Mouse (Mus musculus) gonadal fat pad, adult 2 months (tissue): ENCODE results near the gene Spa17. TPM values are rescaled to one million over a fixed set of nuclear protein-coding genes. Genes with fewer than 3 reads are reported as not detected.

Source experiments
- DNase-seq: peaks from one replicate; pipeline ENCODE4 v3.0.0-alpha.2; 2012; ENCODE audit warnings: low read depth
- polyA plus RNA-seq: library from polyadenylated mRNA; depleted of rRNA; stranded (reverse); fragments of >200 nt; gene quantifications from 2 replicates; pipeline ENCODE4 v1.2.3, GENCODE M21; 2012; rRNA removed

Spa17 gene
- polyA plus RNA-seq, 1 experiment: 3.4 TPM

- no peak for DNase-seq
Measured at GRCm38 (mm10) chr9:37563805-37564204, 49.7 kb downstream of the Spa17 start.

- no peak for DNase-seq
Measured at GRCm38 (mm10) chr9:37560617-37561016, 52.9 kb downstream of the Spa17 start.

GRCm38 (mm10) chr9:37556366-37556765, 57.2 kb downstream of the Spa17 start:
- DNase-seq: no peak

- DNase-seq: no peak
Measured at GRCm38 (mm10) chr9:37554838-37555748, 58.4 kb downstream of the Spa17 start, which contains the start of gene Siae. Gene Siae (plus strand): TSS chr9:37555698.

- no peak for DNase-seq
Measured at GRCm38 (mm10) chr9:37554279-37554678, 59.2 kb downstream of the Spa17 start.

Other genes with a start within 250 kb of the Spa17 start
- 0.32 and 0.51 TPM in 2 replicates for gene Hepacam, start 246.4 kb downstream of the Spa17 start, polyA plus RNA-seq
- gene Robo4, start 211.8 kb downstream of the Spa17 start, polyA plus RNA-seq: 27.9 and 34.2 TPM in 2 replicates
- 0.25 and 0.34 TPM in 2 replicates for gene Robo3, start 180.5 kb downstream of the Spa17 start, polyA plus RNA-seq
- 9.2 and 10.4 TPM in 2 replicates for gene Msantd2, start 124.4 kb downstream of the Spa17 start, polyA plus RNA-seq
- 60.9 and 73.5 TPM in 2 replicates for gene Esam, start 85.6 kb downstream of the Spa17 start, polyA plus RNA-seq
- 9.4 and 11.8 TPM in 2 replicates for gene Vsig2, start 74.5 kb downstream of the Spa17 start, polyA plus RNA-seq
- 19.3 and 24.3 TPM in 2 replicates for gene Nrgn, start 60.8 kb downstream of the Spa17 start, polyA plus RNA-seq
- gene Siae, start 58.0 kb downstream of the Spa17 start, polyA plus RNA-seq: 13.6 and 14.4 TPM in 2 replicates
- 64.0 and 70.4 TPM in 2 replicates for gene Tbrg1, start 43.6 kb upstream of the Spa17 start, polyA plus RNA-seq
- not detected in 2 replicates for gene Panx3, start 55.5 kb upstream of the Spa17 start, polyA plus RNA-seq
- not detected in 2 replicates for gene Olfr160, start 102.5 kb upstream of the Spa17 start, polyA plus RNA-seq
- gene Olfr874, start 131.4 kb upstream of the Spa17 start, polyA plus RNA-seq: not detected in 2 replicates
- not detected in 2 replicates for gene Olfr875, start 158.1 kb upstream of the Spa17 start, polyA plus RNA-seq
- not detected in 2 replicates for gene Olfr876, start 189.3 kb upstream of the Spa17 start, polyA plus RNA-seq
- 0.19 TPM in 1 of 2 replicates, not detected in the other for gene Olfr877, start 240.5 kb upstream of the Spa17 start, polyA plus RNA-seq